In genomic region chr7:110627486-110628272, GRCm38 (mm10) we compare ENCODE assay signal across 8 mouse cellular contexts. TPM values are rescaled to one million over a fixed set of nuclear protein-coding genes. Genes with fewer than 3 reads are reported as not detected.
DNase-seq lines count a peak whose midpoint lies in the region; ATAC-seq and TF ChIP-seq lines count a peak whose summit lies in the region.

Gene Adm (plus strand): TSS chr7:110627661.

- no peaks in the 10 kb centered on the region for H3K36me3 ChIP-seq in E14TG2a.4 (ENCODE audit: insufficient read depth, low read length)
- no peaks in the 10 kb centered on the region for H3K36me3 ChIP-seq in forebrain, embryonic 15.5 days

- peak within 1 kb of the TSS; percentile 76 for H3K4me3 ChIP-seq in E14TG2a.4 (replicated peaks; ENCODE audit: low read length)
- peak within 1 kb of the TSS; percentile 42 for H3K4me3 ChIP-seq in forebrain, embryonic 15.5 days

- peak within 1 kb of the TSS; percentile 68 for H3K4me2 ChIP-seq in forebrain, embryonic 15.5 days (replicated peaks)

- no peak for TF ChIP-seq CTCF in E14TG2a.4 (conservative IDR thresholded peaks at IDR 0.05; ENCODE audit: low read length)

- no peak within 1 kb of the TSS for H3K27ac ChIP-seq in forebrain, embryonic 15.5 days (replicated peaks)

- under 1% methylated on average over 30 of the region's 30 CpGs for WGBS in forebrain, embryonic 15.5 days

- H3K27me3 ChIP-seq in E14TG2a.4 (ENCODE audit: insufficient read depth, low read length), result peaks cover 87% of the 10 kb centered on the region
- peaks cover 58% of the 10 kb centered on the region for H3K27me3 ChIP-seq in forebrain, embryonic 15.5 days

- no peaks in the 10 kb centered on the region for H3K9me3 ChIP-seq in E14TG2a.4 (ENCODE audit: low read length)
- no peaks in the 10 kb centered on the region for H3K9me3 ChIP-seq in forebrain, embryonic 15.5 days

- DNase-seq in c-Kit-positive CD71-negative TER-119-negative erythroid progenitor cells, embryonic 14.5 days (ENCODE audit: low read depth), result peak; percentile 58
- peak; percentile 88 for DNase-seq in heart, postnatal 4 days
- peak; percentile 21 to 45 for DNase-seq in layer of hippocampus, postnatal 14 days (ENCODE audit: low spot score in 2 of 2)
- DNase-seq in lung, postnatal 4 days, result peak; percentile 87 to 88
- DNase-seq in right cerebral cortex, postnatal 10 days (ENCODE audit: low spot score in 2 of 2), result peak; percentile 67 to 72
- peak; percentile 86 for DNase-seq in urinary bladder, postnatal 25 days (ENCODE audit: low spot score)

- peak; percentile 23; the same call in 1 of the 2 replicates for ATAC-seq in forebrain, embryonic 15.5 days (replicated peaks)

- H3K4me1 ChIP-seq in E14TG2a.4 (replicated peaks; ENCODE audit: low read depth, low read length), result peaks cover 62% of the 10 kb centered on the region
- peaks cover 38% of the 10 kb centered on the region for H3K4me1 ChIP-seq in forebrain, embryonic 15.5 days

- peak within 1 kb of the TSS; percentile 46; the same call in 1 of the 2 replicates for H3K9ac ChIP-seq in forebrain, embryonic 15.5 days (replicated peaks)

RNA-seq across cellular contexts. Expression of gene Adm, which starts in this region (rescaled TPM):
- 3.7 and 5.3 TPM in 2 replicates for polyA plus RNA-seq in forebrain, embryonic 15.5 days (2015; fragmentation: Nextera tagmentation; extraction: Ambion mirVana)
- total RNA-seq in heart, postnatal 4 days (2021), result 10 to 100 TPM; 17.1 to 18.2 TPM
- total RNA-seq in layer of hippocampus, postnatal 14 days (2021), result 1 to 10 TPM; 1.5 to 2.4 TPM

Comparison
In these comparisons a context has a peak if more than half of its experiments do, and no peak if none do; other contexts are left out.
1. RNA of gene Adm (total RNA-seq): 17.1 to 18.2 TPM in heart, postnatal 4 days; 1.5 to 2.4 TPM in layer of hippocampus, postnatal 14 days; every median in the first group is over 4 times any median in the second.
2. DNase-seq: peak in every context shown above with its lines; median percentile 88 in heart, postnatal 4 days; 88 in lung, postnatal 4 days; 86 in urinary bladder, postnatal 25 days; 70 in right cerebral cortex, postnatal 10 days; 58 in c-Kit-positive CD71-negative TER-119-negative erythroid progenitor cells, embryonic 14.5 days; 33 in layer of hippocampus, postnatal 14 days.